Mouse (Mus musculus) G1E (cell line): ENCODE measurements around the gene Psmc3.

Experiments used
- CTCF ChIP-seq: IDR thresholded peaks from 2 replicates; pipeline ENCODE4 v1.5.1; 2012; ENCODE audit warnings: low read depth, low read length, inconsistent platforms, mixed read lengths
- GATA1 ChIP-seq: IDR thresholded peaks from 2 replicates; pipeline ENCODE4 v1.6.1; 2012; ENCODE audit warnings: borderline replicate concordance, low read length, inconsistent platforms, mixed read lengths
- POLR2AphosphoS5 ChIP-seq: IDR thresholded peaks from 2 replicates; pipeline ENCODE4 v1.6.1; 2012; ENCODE audit warnings: low read depth, low read length, inconsistent platforms; ENCODE audit not compliant: insufficient replicate concordance
- TAL1 ChIP-seq: conservative IDR thresholded peaks from 2 replicates; pipeline ENCODE4 v1.6.1; 2012; ENCODE audit warnings: low read depth, low read length, inconsistent platforms, mixed read lengths

GRCm38 (mm10) chr2:91082844-91083243 lies 29.0 kb downstream of the Psmc3 start:
- TF ChIP-seq GATA1 (no peak), CTCF (no peak), POLR2AphosphoS5 (no peak), TAL1 (no peak)
